Comparison of ENCODE assay signal across 15 mouse cellular contexts in genomic region chr9:61200295-61200955, GRCm38 (mm10).
DNase-seq lines count a peak whose midpoint lies in the region; ATAC-seq and TF ChIP-seq lines count a peak whose summit lies in the region.
"Had no signal": no experiment of that assay in that cellular context is flagged by ENCODE, and none has a peak within 500 bp of the region (broad histone marks: within the 10 kb centered on the region; RNA-seq: fewer than 3 reads in every experiment).

No protein-coding gene starts in this region.

- no peaks in the 10 kb centered on the region for H3K27me3 ChIP-seq in kidney, embryonic 14.5 days (ENCODE audit: control insufficient read depth, insufficient read depth, low read length)
- H3K27me3 ChIP-seq in kidney, adult 2 months (replicated peaks; ENCODE audit: control insufficient read depth, insufficient read depth, low read length): no peaks in the 10 kb centered on the region
- H3K27me3 ChIP-seq: intestine, embryonic 15.5 days; stomach, embryonic 15.5 days had no signal

- no peak for ATAC-seq in kidney, embryonic 14.5 days (ENCODE audit: low FRiP score, low TSS enrichment)
- ATAC-seq: intestine, embryonic 15.5 days had no signal

- no peak overlapping the region for H3K9ac ChIP-seq in kidney, embryonic 14.5 days (ENCODE audit: low read depth, low read length)
- H3K9ac ChIP-seq: embryonic facial prominence, embryonic 12.5 days; intestine, embryonic 15.5 days; liver, embryonic 14.5 days; neural tube, embryonic 12.5 days; stomach, embryonic 15.5 days had no signal

- TF ChIP-seq POLR2A in kidney, adult 2 months (IDR thresholded peaks at IDR 0.05; ENCODE audit: low read depth, low read length): no peak

- peak overlapping the region; percentile 70; the same call in 1 of the 2 replicates for H3K27ac ChIP-seq in kidney, embryonic 14.5 days (ENCODE audit: low read depth, low read length)
- H3K27ac ChIP-seq in kidney, adult 2 months (ENCODE audit: insufficient read depth, low read depth, low read length): no peak overlapping the region
- H3K27ac ChIP-seq: embryonic facial prominence, embryonic 12.5 days; heart, embryonic 10.5 days; intestine, embryonic 15.5 days; liver, embryonic 14.5 days; neural tube, embryonic 12.5 days; stomach, embryonic 15.5 days had no signal

- H3K4me2 ChIP-seq in kidney, embryonic 14.5 days (replicated peaks; ENCODE audit: low read depth, low read length): no peak overlapping the region
- H3K4me2 ChIP-seq: embryonic facial prominence, embryonic 12.5 days; intestine, embryonic 15.5 days; neural tube, embryonic 12.5 days; stomach, embryonic 15.5 days had no signal

- no peaks in the 10 kb centered on the region for H3K9me3 ChIP-seq in kidney, embryonic 14.5 days (ENCODE audit: control insufficient read depth, low read length)
- H3K9me3 ChIP-seq: embryonic facial prominence, embryonic 12.5 days; heart, embryonic 10.5 days; intestine, embryonic 15.5 days; neural tube, embryonic 12.5 days; stomach, embryonic 15.5 days had no signal

- H3K4me3 ChIP-seq in kidney, embryonic 14.5 days (ENCODE audit: low read length): no peak overlapping the region
- no peak overlapping the region for H3K4me3 ChIP-seq in kidney, adult 2 months (ENCODE audit: insufficient read depth, low read depth, low read length)
- H3K4me3 ChIP-seq: embryonic facial prominence, embryonic 12.5 days; heart, embryonic 10.5 days; intestine, embryonic 15.5 days; neural tube, embryonic 12.5 days; stomach, embryonic 15.5 days had no signal

- H3K4me1 ChIP-seq in kidney, embryonic 14.5 days (ENCODE audit: control insufficient read depth, insufficient read depth, low read length): peaks cover 19% of the 10 kb centered on the region
- H3K4me1 ChIP-seq in kidney, adult 2 months (ENCODE audit: control insufficient read depth, insufficient read depth, low read length): no peaks in the 10 kb centered on the region

- no peaks in the 10 kb centered on the region for H3K36me3 ChIP-seq in kidney, embryonic 14.5 days (ENCODE audit: control insufficient read depth, insufficient read depth, low read length)
- H3K36me3 ChIP-seq in kidney, adult 2 months (ENCODE audit: control insufficient read depth, insufficient read depth, low read length): no peaks in the 10 kb centered on the region
- H3K36me3 ChIP-seq: embryonic facial prominence, embryonic 12.5 days; heart, embryonic 10.5 days; intestine, embryonic 15.5 days; neural tube, embryonic 12.5 days; stomach, embryonic 15.5 days had no signal

- WGBS in kidney, embryonic 14.5 days: 10% methylated on average over 5 of the region's 5 CpGs
- WGBS in kidney, adult 2 months: 57% methylated on average over 5 of the region's 5 CpGs

- no peak for DNase-seq in kidney, adult 2 months
- DNase-seq in urinary bladder, postnatal 14 days (ENCODE audit: low spot score): peak; percentile 20
- no peak for DNase-seq in urinary bladder, adult 2 months (ENCODE audit: low spot score)
- DNase-seq in embryo, embryonic 11 days: peak; percentile 36
- DNase-seq in yolk sac, embryonic 10.5 days (ENCODE audit: low spot score): peak; percentile 8
- DNase-seq in gastrocnemius, postnatal 10 days: no peak
- no peak for DNase-seq in ovary, postnatal 36 days (ENCODE audit: low spot score)
- DNase-seq: cerebellum, adult 11-12 months had no signal

- no peak for TF ChIP-seq CTCF in kidney, adult 2 months (conservative IDR thresholded peaks at IDR 0.05; ENCODE audit: insufficient read depth, insufficient read length, low read depth, low read length)

Comparison
In these comparisons a context has a peak if more than half of its experiments do, and no peak if none do; other contexts are left out.
1. DNase-seq: peak in urinary bladder, postnatal 14 days (single experiment), embryo, embryonic 11 days (single experiment) and yolk sac, embryonic 10.5 days (single experiment); none in kidney, adult 2 months (single experiment), urinary bladder, adult 2 months (single experiment), gastrocnemius, postnatal 10 days (single experiment) and ovary, postnatal 36 days (single experiment).